Mouse (Mus musculus): Measurements from ENCODE around the gene Slc17a5. TPM values are rescaled to one million over a fixed set of nuclear protein-coding genes. Genes with fewer than 3 reads are reported as not detected.

Slc17a5 gene
- polyA plus RNA-seq, 1 experiment from 2014 or later: 8.5 TPM

GRCm38 (mm10) chr9:78531816-78532215, 56.0 kb downstream of the Slc17a5 start:
- H3K4me1 ChIP-seq (replicated peaks; ENCODE audit: control insufficient read depth, insufficient read depth, low read length): peaks cover 12% of the 10 kb centered on the region
- H3K36me3 ChIP-seq (ENCODE audit: control insufficient read depth, insufficient read depth, low read length): no peaks in the 10 kb centered on the region
- H3K4me3 ChIP-seq (ENCODE audit: low read depth, low read length): no peak overlapping the region
- peak overlapping the region; percentile 77 for H3K27ac ChIP-seq (ENCODE audit: low read depth, low read length)
- no peak for ATAC-seq (replicated peaks; ENCODE audit: low FRiP score)
- 44% methylated on average over 5 of the region's 5 CpGs for WGBS
- DNase-seq (ENCODE audit: low spot score): no peak
- H3K27me3 ChIP-seq (replicated peaks; ENCODE audit: control insufficient read depth, insufficient read depth, low read length): no peaks in the 10 kb centered on the region
- H3K4me2 ChIP-seq: peak overlapping the region; percentile 23; the same call in 1 of the 2 replicates
- H3K9me3 ChIP-seq (ENCODE audit: control insufficient read depth, low read length): no peaks in the 10 kb centered on the region
- no peak overlapping the region for H3K9ac ChIP-seq (ENCODE audit: low read depth, low read length)

- peak; percentile 82 for DNase-seq (ENCODE audit: low spot score)
- Histone ChIP-seq H3K27ac (ENCODE audit: low read depth, low read length) (peak overlapping the region; percentile 79), H3K9me3 (ENCODE audit: control insufficient read depth, low read length) (no peaks in the 10 kb centered on the region), H3K4me1 (replicated peaks; ENCODE audit: control insufficient read depth, insufficient read depth, low read length) (peaks cover 15% of the 10 kb centered on the region), H3K9ac (ENCODE audit: low read depth, low read length) (peak overlapping the region; percentile 59), H3K4me2 (peak overlapping the region; percentile 96), H3K27me3 (replicated peaks; ENCODE audit: control insufficient read depth, insufficient read depth, low read length) (no peaks in the 10 kb centered on the region), H3K36me3 (ENCODE audit: control insufficient read depth, insufficient read depth, low read length) (peaks cover 3% of the 10 kb centered on the region; the same call in 1 of the 2 replicates), H3K4me3 (ENCODE audit: low read depth, low read length) (peak overlapping the region; percentile 56)
- WGBS: 6% methylated on average over 16 of the region's 16 CpGs
- ATAC-seq (replicated peaks; ENCODE audit: low FRiP score): peak; percentile 74
These were observed 60.0 kb downstream of the Slc17a5 start for GRCm38 (mm10) chr9:78527767-78528381.

GRCm38 (mm10) chr9:78527301-78527761, 60.5 kb downstream of the Slc17a5 start:
- H3K9me3 ChIP-seq (ENCODE audit: control insufficient read depth, low read length): no peaks in the 10 kb centered on the region
- H3K36me3 ChIP-seq (ENCODE audit: control insufficient read depth, insufficient read depth, low read length): peaks cover 3% of the 10 kb centered on the region; the same call in 1 of the 2 replicates
- peak overlapping the region; percentile 79 for H3K27ac ChIP-seq (ENCODE audit: low read depth, low read length)
- WGBS: under 1% methylated on average over 24 of the region's 24 CpGs
- H3K27me3 ChIP-seq (replicated peaks; ENCODE audit: control insufficient read depth, insufficient read depth, low read length): no peaks in the 10 kb centered on the region
- peak overlapping the region; percentile 56 for H3K4me3 ChIP-seq (ENCODE audit: low read depth, low read length)
- H3K4me1 ChIP-seq (replicated peaks; ENCODE audit: control insufficient read depth, insufficient read depth, low read length): peaks cover 14% of the 10 kb centered on the region
- H3K9ac ChIP-seq (ENCODE audit: low read depth, low read length): peak overlapping the region; percentile 59
- peak; percentile 82 for ATAC-seq (replicated peaks; ENCODE audit: low FRiP score)
- H3K4me2 ChIP-seq: peak overlapping the region; percentile 96
- DNase-seq (ENCODE audit: low spot score): peak; percentile 80

GRCm38 (mm10) chr9:78526206-78526605, 61.6 kb downstream of the Slc17a5 start:
- 88% methylated on average over 2 of the region's 2 CpGs for WGBS
- no peak for DNase-seq (ENCODE audit: low spot score)
- Histone ChIP-seq H3K4me2 (no peak overlapping the region), H3K36me3 (ENCODE audit: control insufficient read depth, insufficient read depth, low read length) (peaks cover 3% of the 10 kb centered on the region; the same call in 1 of the 2 replicates), H3K9me3 (ENCODE audit: control insufficient read depth, low read length) (no peaks in the 10 kb centered on the region), H3K27ac (ENCODE audit: low read depth, low read length) (no peak overlapping the region), H3K4me1 (replicated peaks; ENCODE audit: control insufficient read depth, insufficient read depth, low read length) (peaks cover 14% of the 10 kb centered on the region), H3K9ac (ENCODE audit: low read depth, low read length) (no peak overlapping the region), H3K27me3 (replicated peaks; ENCODE audit: control insufficient read depth, insufficient read depth, low read length) (no peaks in the 10 kb centered on the region), H3K4me3 (ENCODE audit: low read depth, low read length) (no peak overlapping the region)
- ATAC-seq (replicated peaks; ENCODE audit: low FRiP score): no peak

DNA sequence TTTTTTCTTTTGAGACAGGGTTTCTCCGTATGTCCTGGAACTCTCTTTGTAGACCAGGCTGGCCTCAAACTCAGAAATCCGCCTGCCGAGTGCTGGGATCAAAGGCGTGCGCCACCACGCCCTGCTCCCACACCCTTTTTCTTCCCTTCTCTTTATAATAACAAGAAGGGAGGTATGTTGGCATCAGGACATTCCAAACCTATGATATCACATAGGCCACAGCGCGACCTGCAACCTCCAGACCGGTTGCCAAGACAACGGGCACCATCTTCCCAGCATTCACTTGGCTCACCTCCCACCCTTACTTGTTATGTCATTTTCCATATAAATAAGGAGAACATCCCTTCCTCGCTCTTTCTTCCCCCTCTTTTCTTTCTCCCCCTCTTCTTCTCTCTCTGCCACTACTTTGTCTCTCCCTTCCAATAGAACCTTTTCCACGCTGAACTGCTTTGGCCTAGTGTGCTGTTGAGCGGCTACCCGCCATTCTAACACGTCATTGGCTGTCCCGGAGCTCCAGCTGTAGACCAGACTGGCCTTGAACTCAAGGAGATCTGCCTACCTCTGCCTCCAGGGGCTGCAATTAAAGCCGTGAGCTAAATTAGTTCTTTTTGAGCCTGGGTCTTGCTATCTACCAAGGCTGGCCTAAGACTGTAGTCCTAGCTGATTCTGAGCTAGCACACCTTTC, 62.2 kb downstream of the Slc17a5 start:
- no peak overlapping the region for H3K4me2 ChIP-seq
- no peak overlapping the region for H3K9ac ChIP-seq (ENCODE audit: low read depth, low read length)
- no peaks in the 10 kb centered on the region for H3K27me3 ChIP-seq (replicated peaks; ENCODE audit: control insufficient read depth, insufficient read depth, low read length)
- ATAC-seq (replicated peaks; ENCODE audit: low FRiP score): no peak
- no peak overlapping the region for H3K4me3 ChIP-seq (ENCODE audit: low read depth, low read length)
- no peaks in the 10 kb centered on the region for H3K9me3 ChIP-seq (ENCODE audit: control insufficient read depth, low read length)
- H3K36me3 ChIP-seq (ENCODE audit: control insufficient read depth, insufficient read depth, low read length): peaks cover 3% of the 10 kb centered on the region; the same call in 1 of the 2 replicates
- WGBS: 92% methylated on average over 17 of the region's 17 CpGs
- H3K27ac ChIP-seq (ENCODE audit: low read depth, low read length): no peak overlapping the region
- peaks cover 17% of the 10 kb centered on the region for H3K4me1 ChIP-seq (replicated peaks; ENCODE audit: control insufficient read depth, insufficient read depth, low read length)
- no peak for DNase-seq (ENCODE audit: low spot score)

- 17% methylated on average over 14 of the region's 14 CpGs for WGBS
- no peaks in the 10 kb centered on the region for H3K9me3 ChIP-seq (ENCODE audit: control insufficient read depth, low read length)
These were observed 66.2 kb downstream of the Slc17a5 start for GRCm38 (mm10) chr9:78521689-78522088.

DNA sequence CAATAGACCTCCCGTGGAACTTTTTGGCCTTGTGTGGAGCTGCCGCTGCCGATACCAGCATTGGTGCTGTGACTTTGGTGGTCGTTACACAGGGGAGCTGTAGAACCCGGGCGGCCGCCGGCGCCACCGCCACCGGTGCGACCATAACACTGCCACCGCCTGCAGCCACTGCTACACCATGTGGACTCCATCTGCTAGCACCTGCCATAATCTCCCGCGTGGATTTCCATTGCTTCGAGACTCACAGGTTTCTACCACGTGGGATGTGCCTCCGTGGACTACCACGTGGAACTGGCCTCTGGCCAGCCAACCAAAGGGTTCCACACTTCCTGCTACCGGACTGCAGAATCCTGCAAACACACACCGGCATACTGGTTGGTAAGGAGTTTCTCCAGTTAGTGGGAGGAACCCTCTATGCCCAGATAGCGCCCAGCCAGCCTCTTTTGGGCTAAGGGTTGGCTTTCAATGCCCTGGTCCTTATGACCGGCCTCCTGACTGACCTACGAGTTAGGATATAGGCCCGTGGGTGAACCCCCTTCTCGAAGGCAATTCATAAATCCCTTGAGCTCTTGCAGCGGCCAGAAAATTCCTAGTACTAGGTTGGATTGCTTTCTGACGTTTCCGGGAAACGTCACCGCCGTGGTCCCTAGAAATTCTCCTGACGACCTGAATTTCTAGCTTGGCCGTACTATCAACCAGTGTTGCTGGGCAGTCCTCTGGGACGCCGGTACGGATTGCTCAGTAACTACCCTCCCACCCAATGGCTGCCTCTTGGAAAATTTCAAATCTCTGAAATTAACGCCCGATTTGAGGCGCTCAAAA, 66.8 kb downstream of the Slc17a5 start:
- Histone ChIP-seq H3K27me3 (replicated peaks; ENCODE audit: control insufficient read depth, insufficient read depth, low read length) (no peaks in the 10 kb centered on the region), H3K27ac (ENCODE audit: low read depth, low read length) (peak overlapping the region; percentile 47; the same call in 1 of the 2 replicates), H3K9ac (ENCODE audit: low read depth, low read length) (peak overlapping the region; percentile 63), H3K4me2 (peak overlapping the region; percentile 86), H3K36me3 (ENCODE audit: control insufficient read depth, insufficient read depth, low read length) (peaks cover 3% of the 10 kb centered on the region; the same call in 1 of the 2 replicates), H3K9me3 (ENCODE audit: control insufficient read depth, low read length) (no peaks in the 10 kb centered on the region), H3K4me1 (replicated peaks; ENCODE audit: control insufficient read depth, insufficient read depth, low read length) (peaks cover 20% of the 10 kb centered on the region), H3K4me3 (ENCODE audit: low read depth, low read length) (peak overlapping the region; percentile 60)
- ATAC-seq (replicated peaks; ENCODE audit: low FRiP score): peak; percentile 24; the same call in 1 of the 2 replicates
- peak; percentile 69 for DNase-seq (ENCODE audit: low spot score)
- WGBS: 1% methylated on average over 40 of the region's 40 CpGs

More at GRCm38 (mm10) chr9:78521689-78522088, 66.2 kb downstream of the Slc17a5 start:
- no peak overlapping the region for H3K27ac ChIP-seq (ENCODE audit: low read depth, low read length)
- peak overlapping the region; percentile 60 for H3K4me3 ChIP-seq (ENCODE audit: low read depth, low read length)
- peak; percentile 55 for DNase-seq (ENCODE audit: low spot score)
- H3K36me3 ChIP-seq (ENCODE audit: control insufficient read depth, insufficient read depth, low read length): peaks cover 3% of the 10 kb centered on the region; the same call in 1 of the 2 replicates
- H3K4me1 ChIP-seq (replicated peaks; ENCODE audit: control insufficient read depth, insufficient read depth, low read length): peaks cover 17% of the 10 kb centered on the region
- H3K9ac ChIP-seq (ENCODE audit: low read depth, low read length): peak overlapping the region; percentile 63
- no peaks in the 10 kb centered on the region for H3K27me3 ChIP-seq (replicated peaks; ENCODE audit: control insufficient read depth, insufficient read depth, low read length)
- H3K4me2 ChIP-seq: peak overlapping the region; percentile 86
- 0 out of 2 replicates have a peak, but pooled peaks have one; percentile 39 for ATAC-seq (replicated peaks; ENCODE audit: low FRiP score)

DNA sequence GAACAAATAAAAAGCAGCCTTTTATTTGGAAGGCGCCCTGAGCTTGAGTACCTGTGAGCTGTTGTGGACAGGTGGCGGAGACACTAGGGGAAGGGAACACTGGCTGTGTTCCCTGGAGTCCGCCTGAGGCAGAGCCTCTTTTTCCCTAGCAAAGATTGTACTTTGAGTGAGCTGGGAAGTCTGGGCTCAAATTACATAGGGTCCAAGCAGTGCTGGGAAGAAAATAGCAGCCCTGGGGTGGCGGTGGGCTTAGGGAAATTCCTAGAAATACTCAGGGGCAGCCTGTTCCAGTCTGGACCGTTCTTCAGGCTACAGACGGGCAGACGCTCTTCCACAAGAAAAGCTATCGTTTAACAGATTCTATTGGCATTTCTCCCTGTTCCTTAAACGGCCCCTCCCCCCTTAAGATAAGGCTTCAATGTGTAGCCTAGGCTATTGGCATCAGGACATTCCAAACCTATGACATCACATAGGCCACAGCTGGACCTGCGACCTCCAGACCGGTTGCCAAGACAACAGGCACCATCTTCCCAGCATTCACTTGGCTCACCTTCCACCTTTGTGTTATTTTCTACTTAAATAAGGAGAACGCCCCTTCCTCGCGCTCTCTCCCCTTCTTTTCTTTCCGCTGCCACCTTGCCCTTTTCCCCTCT, 67.6 kb downstream of the Slc17a5 start:
- Histone ChIP-seq H3K9ac (ENCODE audit: low read depth, low read length) (peak overlapping the region; percentile 63), H3K36me3 (ENCODE audit: control insufficient read depth, insufficient read depth, low read length) (peaks cover 3% of the 10 kb centered on the region; the same call in 1 of the 2 replicates), H3K27ac (ENCODE audit: low read depth, low read length) (peak overlapping the region; percentile 60; the same call in 1 of the 2 replicates), H3K4me2 (peak overlapping the region; percentile 86), H3K4me1 (replicated peaks; ENCODE audit: control insufficient read depth, insufficient read depth, low read length) (peaks cover 21% of the 10 kb centered on the region), H3K9me3 (ENCODE audit: control insufficient read depth, low read length) (no peaks in the 10 kb centered on the region), H3K4me3 (ENCODE audit: low read depth, low read length) (peak overlapping the region; percentile 60), H3K27me3 (replicated peaks; ENCODE audit: control insufficient read depth, insufficient read depth, low read length) (no peaks in the 10 kb centered on the region)
- 15% methylated on average over 15 of the region's 15 CpGs for WGBS
- ATAC-seq (replicated peaks; ENCODE audit: low FRiP score) (peak; percentile 40), DNase-seq (ENCODE audit: low spot score) (peak; percentile 64)
